Mouse (Mus musculus) heart, postnatal 0 days (tissue): ENCODE results near the gene Cdkn2d. TPM values are rescaled to one million over a fixed set of nuclear protein-coding genes. Genes with fewer than 3 reads are reported as not detected.
A peak's percentile ranks its signal among the peaks of the same experiment; 100 is the strongest.

Experiments used
- ATAC-seq: fragments of 200-750 bp; cut with Nextera tagmentation; 2 replicates; pipeline ENCODE4 v1.8.0; 2017; ENCODE audit warnings: low read depth, moderate number of reproducible peaks, moderate library complexity; ENCODE audit not compliant: insufficient read depth
- DNase-seq: peaks from one replicate; pipeline ENCODE4 v3.0.0-alpha.2; 2016; ENCODE audit warnings: low spot score
- H3K27ac ChIP-seq: fragments of 300-500 bp; sonication (generic); 2 replicates; pipeline ENCODE4 v1.5.1; 2014; ENCODE audit warnings: low read depth, mild to moderate bottlenecking
- H3K27me3 ChIP-seq: fragments of 300-500 bp; sonication (generic); 2 replicates; pipeline ENCODE4 v1.6.1; 2014; ENCODE audit warnings: low read length, mixed read lengths; ENCODE audit not compliant: control insufficient read depth, insufficient read depth
- H3K36me3 ChIP-seq: fragments of 300-500 bp; sonication (generic); replicated peaks from 2 replicates; pipeline ENCODE4 v1.6.1; 2014; ENCODE audit warnings: low read length, mixed read lengths; ENCODE audit not compliant: control insufficient read depth, insufficient read depth
- H3K4me1 ChIP-seq: fragments of 300-500 bp; sonication (generic); 2 replicates; pipeline ENCODE4 v1.6.1; 2014; ENCODE audit warnings: antibody characterized with exemption; ENCODE audit not compliant: control insufficient read depth, insufficient read depth
- H3K4me2 ChIP-seq: fragments of 300-500 bp; sonication (generic); 2 replicates; pipeline ENCODE4 v1.6.1; 2014; ENCODE audit warnings: low read depth, mild to moderate bottlenecking, low read length, moderate library complexity
- H3K4me3 ChIP-seq: fragments of 300-500 bp; sonication (generic); 2 replicates; pipeline ENCODE4 v1.5.1; 2014; ENCODE audit warnings: low read depth, low read length
- H3K9ac ChIP-seq: fragments of 300-500 bp; sonication (generic); replicated peaks from 2 replicates; pipeline ENCODE4 v1.6.1; 2014; ENCODE audit warnings: low read depth, low read length, mixed read lengths
- H3K9me3 ChIP-seq: fragments of 300-500 bp; sonication (generic); replicated peaks from 2 replicates; pipeline ENCODE4 v1.6.1; 2016; ENCODE audit warnings: low read length; ENCODE audit not compliant: control insufficient read depth
- CTCF ChIP-seq: IDR thresholded peaks from 2 replicates; pipeline ENCODE4 v1.5.1; 2016; ENCODE audit warnings: antibody characterized with exemption, control low read depth, low read depth
- EP300 ChIP-seq: IDR thresholded peaks from 2 replicates; pipeline ENCODE4 v1.6.1; 2016; ENCODE audit warnings: antibody characterized with exemption, low read depth
- WGBS: fragments of 180-500 bp; shearing (Covaris S2); extraction: QIAGEN DNeasy Blood & Tissue Kit; methylation state at CpG from one replicate; pipeline ENCODE4 v1.1.7; 2014; 5-methylcytosine and 5-hydroxymethylcytosine counted together
- polyA plus RNA-seq: library from polyadenylated mRNA; unstranded; fragments of >200 nt; fragmentation: Nextera tagmentation; extraction: Ambion mirVana; gene quantifications from 2 replicates; pipeline ENCODE4 v1.2.1, GENCODE M21; 2015
- total RNA-seq: library from RNA; depleted of rRNA; stranded (reverse); fragments of >200 nt; gene quantifications from 2 replicates; pipeline ENCODE4 v1.2.3, GENCODE M21; 2014; ENCODE audit warnings: low replicate concordance

Gene Cdkn2d
- total and polyA plus RNA-seq, 2 experiments from 2014 or later: 65.8 to 67.4 TPM

DNA sequence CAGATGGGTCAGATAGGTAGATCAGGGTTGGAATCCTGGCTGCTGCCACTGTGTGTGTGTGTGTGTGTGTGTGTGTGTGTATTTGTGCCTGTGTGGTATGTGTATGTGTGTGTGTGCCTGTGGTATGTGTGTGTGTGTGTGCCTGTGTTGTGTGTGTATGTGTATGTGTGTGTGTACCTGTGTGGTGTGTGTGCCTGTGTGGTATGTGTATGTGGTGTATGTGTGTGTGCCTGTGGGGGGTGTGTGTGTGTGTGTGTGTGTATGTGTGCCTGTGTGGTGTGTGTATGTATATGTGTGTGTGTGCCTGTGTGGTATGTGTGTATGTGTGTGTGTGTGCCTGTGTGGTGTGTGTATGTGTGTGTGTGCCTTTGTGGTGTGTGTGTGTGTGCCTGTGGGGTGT lies 36.5 kb downstream of the Cdkn2d start:
- Histone ChIP-seq H3K27me3 (peaks cover 21% of the 10 kb centered on the region), H3K4me1 (no peaks in the 10 kb centered on the region), H3K9me3 (no peaks in the 10 kb centered on the region), H3K9ac (no peak overlapping the region), H3K27ac (no peak overlapping the region), H3K4me3 (no peak overlapping the region), H3K36me3 (no peaks in the 10 kb centered on the region), H3K4me2 (no peak overlapping the region)
- TF ChIP-seq EP300 (no peak), CTCF (no peak)
- DNase-seq (no peak), ATAC-seq (no peak)

DNA sequence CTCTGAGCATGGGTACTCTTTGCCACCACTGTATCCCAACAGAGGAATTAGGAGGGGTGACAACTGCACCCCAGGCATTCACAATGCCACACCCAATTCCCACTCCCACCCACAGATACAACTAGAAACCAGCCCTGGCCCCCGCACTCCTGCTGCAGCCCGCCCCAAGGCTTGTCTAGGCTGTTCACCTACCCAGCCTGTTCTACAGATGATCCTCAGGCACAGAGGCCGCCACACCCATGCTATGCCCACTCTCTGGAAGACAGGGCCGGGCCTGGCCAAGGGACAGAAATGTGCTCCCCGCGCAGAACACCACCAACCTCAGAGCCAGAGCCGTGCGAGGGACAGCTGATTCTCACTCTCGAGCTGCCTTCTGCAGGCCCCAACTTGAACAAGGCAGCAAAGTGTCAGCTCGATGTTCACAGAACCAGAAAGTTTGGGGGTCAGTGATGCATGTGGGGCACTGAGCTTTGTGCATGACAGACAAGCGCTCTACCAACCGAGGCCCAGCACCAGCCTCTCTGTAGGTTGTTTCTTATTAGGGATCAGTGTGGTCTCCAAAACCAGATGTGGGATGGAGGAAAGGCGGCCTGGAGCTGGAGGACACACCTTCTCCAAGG lies 40.0 kb downstream of the Cdkn2d start:
- Histone ChIP-seq H3K36me3 (no peaks in the 10 kb centered on the region), H3K27ac (no peak overlapping the region), H3K4me1 (no peaks in the 10 kb centered on the region), H3K9ac (no peak overlapping the region), H3K27me3 (peaks cover 51% of the 10 kb centered on the region), H3K4me3 (no peak overlapping the region), H3K9me3 (no peaks in the 10 kb centered on the region), H3K4me2 (no peak overlapping the region)
- WGBS: 64% methylated on average over 13 of the region's 13 CpGs
- TF ChIP-seq CTCF (no peak), EP300 (no peak)
- DNase-seq: no peak
- no peak for ATAC-seq

DNA sequence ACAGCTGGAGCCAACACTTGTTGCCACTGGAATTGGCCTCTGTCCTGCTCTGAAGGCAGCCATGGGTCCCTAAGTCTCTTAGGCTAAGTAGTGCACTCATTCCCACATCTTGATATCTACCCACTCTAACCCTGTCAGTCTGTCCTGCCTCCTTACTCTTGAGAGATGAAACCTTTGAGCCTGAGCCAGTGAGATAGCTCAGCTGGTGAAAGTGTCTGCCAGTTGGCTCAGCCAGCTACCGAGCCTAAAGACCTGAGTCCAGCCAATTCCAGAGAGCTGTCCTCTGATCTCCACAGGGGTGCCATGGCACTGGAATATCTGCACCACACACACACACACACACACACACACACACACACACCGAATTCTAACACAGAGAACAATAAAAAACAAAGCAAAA lies 40.7 kb downstream of the Cdkn2d start:
- Histone ChIP-seq H3K36me3 (no peaks in the 10 kb centered on the region), H3K4me2 (no peak overlapping the region), H3K4me3 (no peak overlapping the region), H3K27ac (no peak overlapping the region), H3K9me3 (no peaks in the 10 kb centered on the region), H3K4me1 (no peaks in the 10 kb centered on the region), H3K27me3 (peaks cover 58% of the 10 kb centered on the region), H3K9ac (no peak overlapping the region)
- DNase-seq (no peak), ATAC-seq (no peak)
- WGBS: 48% methylated on average over 2 of the region's 2 CpGs
- TF ChIP-seq EP300: no peak

DNA sequence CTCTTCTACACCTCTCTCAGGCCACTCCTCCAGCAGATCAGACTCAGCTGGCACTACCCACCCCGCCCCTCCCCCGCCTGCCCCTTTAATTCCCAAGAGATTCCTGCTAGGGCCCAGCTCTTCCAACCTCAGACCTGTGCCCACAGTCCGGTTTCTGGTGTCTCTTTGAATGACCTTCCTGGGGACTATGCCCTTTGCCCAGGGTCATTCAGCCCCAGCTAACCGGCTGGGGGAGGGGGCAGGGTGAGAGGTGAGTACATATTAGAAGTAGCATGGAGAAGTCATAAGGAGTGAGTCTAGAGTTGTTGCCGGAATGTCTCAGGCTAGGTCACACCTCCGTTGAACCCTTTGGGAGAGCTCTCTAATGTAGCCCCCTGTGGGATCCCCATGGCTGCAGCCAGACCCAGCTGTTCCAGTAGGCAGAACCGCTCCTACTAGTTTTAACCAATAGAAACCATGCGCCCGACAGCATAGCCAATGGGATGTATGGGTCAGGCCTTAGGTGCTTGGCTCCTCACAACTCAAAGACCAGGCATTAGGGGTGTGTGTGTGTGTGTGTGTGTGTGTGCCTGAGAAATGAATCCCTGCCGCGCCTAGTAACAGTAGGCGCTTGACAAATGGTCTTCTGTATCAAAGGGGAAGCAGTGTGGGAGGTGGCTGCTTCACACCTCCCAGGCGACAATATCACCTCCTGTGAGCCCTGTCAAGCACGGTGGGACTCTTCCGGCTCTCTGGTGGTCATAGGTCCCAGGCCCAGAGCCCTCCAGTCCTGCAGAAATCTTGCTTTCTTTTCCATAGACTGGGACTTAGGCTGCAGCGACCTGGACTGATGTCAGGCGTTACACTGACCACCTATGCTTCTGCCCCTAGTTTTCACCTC lies 41.3 kb downstream of the Cdkn2d start:
- Histone ChIP-seq H3K4me1 (0 out of 2 replicates have a peak, but pooled peaks cover 2% of the 10 kb centered on the region), H3K27me3 (peaks cover 64% of the 10 kb centered on the region), H3K27ac (no peak overlapping the region), H3K4me3 (no peak overlapping the region), H3K9me3 (no peaks in the 10 kb centered on the region), H3K4me2 (no peak overlapping the region), H3K9ac (no peak overlapping the region), H3K36me3 (no peaks in the 10 kb centered on the region)
- WGBS: 32% methylated on average over 17 of the region's 17 CpGs
- no peak for DNase-seq
- no peak; the same call in 1 of the 2 replicates for ATAC-seq
- TF ChIP-seq EP300 (no peak), CTCF (no peak)

DNA sequence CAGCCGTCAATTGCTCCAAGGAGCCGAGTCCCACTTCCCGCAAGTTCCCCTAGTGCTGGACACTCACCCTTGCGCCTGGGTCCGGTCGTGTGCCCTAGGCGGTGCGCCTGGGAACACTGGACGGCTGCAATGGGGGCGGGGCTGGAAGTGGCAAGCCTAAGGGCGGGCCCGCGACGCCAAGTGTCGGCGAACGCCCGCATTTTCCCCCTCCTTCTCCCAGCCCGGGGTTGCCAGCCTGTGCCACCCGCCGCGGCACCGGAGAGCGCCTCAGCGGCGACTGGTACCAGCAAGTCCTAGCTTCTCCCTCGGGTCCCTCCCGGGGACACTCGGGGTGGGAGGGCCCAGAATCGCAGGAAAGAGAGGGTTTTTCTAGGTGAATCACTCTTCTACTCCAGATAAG lies 42.9 kb downstream of the Cdkn2d start, which contains the start of gene S1pr5:
Gene S1pr5, minus strand, starts transcription at position 118 of the 400 bp plus-strand sequence.
- no peak for ATAC-seq
- 3% methylated on average over 30 of the region's 30 CpGs for WGBS
- no peak within 1 kb of the TSS for H3K9ac ChIP-seq
- no peaks in the 10 kb centered on the region for H3K36me3 ChIP-seq
- peak within 1 kb of the TSS; percentile 51 for H3K4me2 ChIP-seq
- H3K4me3 ChIP-seq: peak within 1 kb of the TSS; percentile 17
- no peak for DNase-seq
- H3K27me3 ChIP-seq: peaks cover 80% of the 10 kb centered on the region
- H3K9me3 ChIP-seq: no peaks in the 10 kb centered on the region
- H3K4me1 ChIP-seq: peaks cover 13% of the 10 kb centered on the region
- H3K27ac ChIP-seq: no peak within 1 kb of the TSS
- TF ChIP-seq EP300 (no peak), CTCF (no peak)
